Mouse (Mus musculus): Measurements from ENCODE around the gene Tmem175.
"Not testable (repeated sequence)": the region's sequence is repeated elsewhere in the genome, so short reads cannot be mapped to it uniquely, and the experiment has no call there.

Gene Tmem175

DNA sequence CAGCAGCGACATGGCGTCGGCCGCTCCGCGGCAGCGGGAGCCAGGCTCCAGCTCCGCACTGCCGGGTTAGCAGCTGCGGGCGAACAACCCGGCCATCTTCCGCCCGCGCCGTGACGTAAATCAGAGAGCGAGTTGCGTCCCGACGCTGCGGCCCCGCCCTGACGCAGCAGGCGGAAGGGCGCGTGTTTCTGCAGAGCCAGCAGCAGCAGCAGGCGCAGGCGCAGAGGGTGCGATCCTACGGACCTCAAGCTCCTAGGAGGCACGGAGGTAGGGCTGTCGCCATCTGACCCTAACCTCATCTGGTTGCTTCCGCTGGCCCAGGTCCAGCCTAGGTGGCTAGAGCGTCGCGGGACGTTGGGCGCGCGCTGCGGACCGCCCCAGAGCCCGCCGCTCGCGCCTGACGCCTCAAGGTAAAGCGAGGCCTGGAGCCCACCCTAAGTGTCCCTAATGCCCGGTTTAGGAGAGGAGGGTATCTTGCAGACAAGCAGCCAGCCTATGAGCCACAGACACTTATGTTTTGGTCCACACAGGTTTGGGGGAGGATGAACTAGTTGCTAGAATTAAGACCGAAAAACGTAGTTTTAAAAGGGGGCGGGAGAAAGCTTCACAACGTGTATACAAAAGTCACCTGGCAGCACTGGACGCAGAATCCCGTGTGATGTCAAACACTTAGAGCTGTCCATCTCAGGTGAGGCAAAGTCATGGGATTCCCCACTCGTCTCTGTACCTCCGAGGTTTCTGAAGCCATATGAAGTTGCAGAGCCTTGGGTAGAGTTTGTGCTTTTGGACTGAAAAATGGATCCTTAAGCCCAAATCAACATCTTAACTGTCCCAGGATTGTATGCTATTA is at the start of gene Tmem175, which contains the start of gene Gak:
Gene Tmem175 (plus strand): TSS at position 137 of the 850 bp plus-strand sequence.
Gene Gak (minus strand): TSS at position 122 of the 850 bp plus-strand sequence.
- in situ Hi-C loops (cut with MboI, MseI), result no loop called here

DNA sequence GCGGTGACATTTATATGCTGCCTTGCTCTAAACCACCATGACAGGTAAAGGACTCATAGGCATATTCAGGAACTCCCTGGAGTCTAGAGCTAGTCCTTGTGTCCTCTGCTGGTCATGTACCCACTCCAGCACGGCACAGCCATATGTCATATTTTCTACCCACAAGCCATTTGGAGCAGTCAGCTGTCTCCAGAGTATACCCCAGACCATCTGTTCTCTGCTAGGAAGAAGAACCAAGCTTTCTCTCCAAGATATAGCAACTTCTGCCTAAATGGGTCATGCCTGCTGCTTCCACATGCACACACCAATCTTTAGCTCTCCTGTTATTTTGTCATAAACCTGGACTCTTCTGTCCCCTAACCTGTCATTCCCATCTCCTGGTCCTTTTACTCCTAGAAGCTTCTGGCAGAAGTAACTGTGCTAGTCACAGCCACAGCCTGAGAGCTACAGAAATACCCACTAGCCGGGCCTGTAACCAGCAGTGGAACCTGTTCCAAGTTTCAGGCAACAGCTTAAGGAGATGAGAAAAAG is 48.1 kb upstream of the Tmem175 start:
- in situ Hi-C loops (cut with MboI, MseI), result loop anchor here (25.0 kb wide), 1 partner anchor 1731 kb away; no protein-coding TSS in a partner anchor

DNA sequence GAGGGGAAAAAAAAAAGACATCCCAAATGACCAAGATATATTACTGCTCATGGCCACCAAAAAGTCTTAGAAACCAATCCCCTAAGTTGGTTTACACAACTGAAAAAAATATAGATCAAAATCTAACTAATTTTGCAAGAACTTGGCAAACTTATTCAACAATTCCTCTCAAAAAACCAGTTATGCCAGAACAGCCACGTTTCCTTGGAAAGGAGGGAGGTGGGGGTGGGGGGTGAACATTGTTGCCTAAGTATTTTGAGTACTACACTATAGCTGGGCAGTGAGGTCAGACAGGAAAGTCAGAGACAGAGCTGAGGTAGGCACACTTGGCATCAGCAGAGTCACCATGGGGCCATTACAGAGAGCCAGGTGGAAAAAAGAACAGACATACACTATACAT is 29.6 kb upstream of the Tmem175 start:
- in situ Hi-C loops (cut with MboI, MseI), result loop anchor here (25.0 kb wide), 1 partner anchor 1712 kb away; no protein-coding TSS in a partner anchor

DNA sequence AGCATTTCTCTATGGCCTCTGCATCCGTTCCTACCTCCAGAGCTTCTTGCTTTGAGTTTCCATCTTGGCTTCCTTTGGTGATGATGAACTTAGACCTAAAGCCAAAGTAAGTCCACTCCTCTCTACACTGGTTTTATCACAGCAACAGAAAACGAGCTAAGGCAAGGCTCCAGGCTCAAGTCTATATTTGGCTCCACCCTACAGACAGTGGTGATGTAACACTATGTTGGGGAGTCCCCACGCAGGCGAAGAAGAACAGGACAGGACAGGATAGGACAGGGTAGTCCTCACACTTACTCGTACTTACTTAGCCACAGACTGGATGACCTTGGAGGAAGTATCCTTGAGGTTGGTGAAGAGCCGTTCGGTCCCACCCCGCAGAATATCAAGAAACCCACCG is 27.0 kb upstream of the Tmem175 start:
- in situ Hi-C loops (cut with MboI, MseI), result no loop called here

DNA sequence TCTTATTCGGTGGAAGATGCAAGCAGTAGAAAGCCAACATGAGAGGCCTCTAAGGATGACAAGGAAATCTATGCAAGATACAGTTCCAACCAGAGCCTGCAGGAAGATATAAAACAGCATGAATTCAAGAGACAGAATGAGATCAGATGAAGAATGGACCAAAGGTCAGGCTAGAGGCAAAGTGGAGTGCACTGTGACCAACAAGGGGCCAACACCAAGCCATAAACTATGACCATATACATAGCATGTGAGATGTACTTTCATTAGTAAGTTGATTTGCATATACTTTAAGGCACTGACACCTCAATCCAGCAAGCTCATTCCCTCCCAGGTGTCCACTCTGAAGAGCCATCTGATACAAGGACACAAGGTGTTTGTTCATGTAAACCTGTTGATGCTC is 19.1 kb upstream of the Tmem175 start:
- in situ Hi-C loops (cut with MboI, MseI), result no loop called here

DNA sequence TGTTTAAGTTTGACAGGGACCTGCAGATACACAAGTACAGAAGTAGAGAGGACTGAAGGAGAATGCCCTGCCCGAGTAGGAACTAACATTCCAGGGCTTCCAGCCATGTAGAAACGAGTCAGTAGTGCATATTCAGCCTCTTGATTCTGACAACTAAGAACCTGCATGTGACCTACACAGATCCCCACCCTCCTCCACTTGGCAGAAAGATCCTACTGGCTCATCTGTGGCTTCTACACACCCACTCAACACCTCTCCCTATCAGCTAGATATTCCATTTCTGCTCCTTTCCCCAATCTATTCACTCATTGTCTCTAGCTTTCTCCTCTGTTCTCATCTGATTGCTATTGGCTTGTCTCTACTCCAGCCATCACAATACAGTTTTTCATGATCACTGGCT is 7.7 kb upstream of the Tmem175 start:
- in situ Hi-C loops (cut with MboI, MseI), result no loop called here

DNA sequence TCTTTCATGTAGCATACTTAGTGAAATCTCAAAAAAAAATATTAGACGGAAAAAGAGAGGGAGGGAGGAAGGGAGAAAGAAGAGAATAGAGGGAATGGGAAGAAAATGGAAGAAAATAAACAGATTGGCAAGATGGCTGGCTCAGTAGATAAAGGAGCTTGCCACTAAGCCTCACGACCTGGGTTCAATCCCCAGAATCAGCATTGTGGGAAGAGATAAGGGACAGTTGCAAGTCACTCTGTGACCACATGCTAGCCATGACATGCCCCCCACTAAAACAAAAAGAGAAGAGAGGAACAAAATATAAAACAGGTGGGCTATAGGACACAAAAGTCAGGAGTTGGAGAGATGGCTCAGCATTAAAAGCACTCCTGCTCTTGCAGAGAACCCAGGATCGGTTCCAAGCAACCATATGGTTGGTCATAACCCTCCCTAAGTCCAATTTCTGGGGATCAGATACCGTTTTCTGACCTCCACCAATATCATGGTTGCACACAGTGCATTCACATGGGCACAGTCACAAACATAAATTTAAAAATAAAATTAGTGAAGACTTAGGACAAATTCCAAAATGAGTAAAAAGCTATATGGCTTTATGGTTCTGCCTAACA is 3.4 kb upstream of the Tmem175 start:
- in situ Hi-C loops (cut with MboI, MseI), result no loop called here

DNA sequence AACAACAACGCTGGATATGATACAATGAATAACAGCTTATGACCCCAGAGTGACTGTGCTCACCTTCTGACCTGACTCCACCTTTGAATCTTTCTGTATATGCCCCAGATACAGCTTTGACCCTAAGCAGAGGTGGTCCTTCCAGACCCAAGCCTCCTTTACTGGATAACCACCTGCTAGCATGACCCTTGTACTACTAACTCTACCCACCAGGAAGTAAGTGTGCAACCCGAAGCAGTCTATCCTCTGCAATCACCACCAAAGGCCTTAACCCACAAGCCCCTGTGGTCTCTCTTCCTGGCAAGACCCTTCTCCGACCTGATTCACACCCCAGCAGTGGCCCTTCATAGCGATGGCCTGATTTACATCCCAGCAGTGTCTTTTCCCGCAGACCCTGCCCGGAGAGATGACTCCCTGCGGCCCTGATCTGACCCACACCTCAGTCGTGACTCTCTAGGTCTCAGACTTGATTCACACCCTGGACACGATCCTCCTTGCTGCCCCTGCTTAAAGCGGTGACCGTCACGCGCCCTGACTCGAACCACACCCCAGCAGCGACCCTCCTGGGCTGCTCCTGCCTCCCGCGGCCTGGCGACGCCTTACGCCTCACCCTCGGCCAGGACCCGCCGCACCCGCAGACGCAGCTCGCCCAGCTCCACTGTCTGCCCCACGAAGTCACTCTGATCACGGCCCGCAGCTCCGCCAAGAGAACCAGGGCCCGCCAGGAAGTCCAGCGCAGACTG is 508 bp upstream of the Tmem175 start:
- in situ Hi-C loops (cut with MboI, MseI), result no loop called here

DNA sequence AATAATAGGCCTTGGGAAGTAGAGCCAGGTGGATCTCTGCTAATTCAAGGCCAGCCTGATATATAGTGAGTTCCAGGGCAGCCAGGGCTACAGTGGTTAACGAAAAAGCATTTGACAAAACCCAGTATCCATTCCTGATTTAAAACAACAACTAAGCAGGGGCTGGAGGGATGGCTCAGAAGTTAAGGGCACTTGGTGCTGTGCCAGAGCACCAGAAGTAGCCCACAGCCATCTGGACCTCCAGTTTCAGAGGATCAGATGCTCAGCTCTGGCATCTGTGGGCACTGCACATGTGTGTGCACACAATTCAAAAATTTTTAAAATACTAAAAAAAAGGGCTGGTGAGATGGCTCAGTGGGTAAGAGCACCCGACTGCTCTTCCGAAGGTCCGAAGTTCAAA is 4.1 kb downstream of the Tmem175 start:
- in situ Hi-C loops (cut with MboI, MseI), result no loop called here

DNA sequence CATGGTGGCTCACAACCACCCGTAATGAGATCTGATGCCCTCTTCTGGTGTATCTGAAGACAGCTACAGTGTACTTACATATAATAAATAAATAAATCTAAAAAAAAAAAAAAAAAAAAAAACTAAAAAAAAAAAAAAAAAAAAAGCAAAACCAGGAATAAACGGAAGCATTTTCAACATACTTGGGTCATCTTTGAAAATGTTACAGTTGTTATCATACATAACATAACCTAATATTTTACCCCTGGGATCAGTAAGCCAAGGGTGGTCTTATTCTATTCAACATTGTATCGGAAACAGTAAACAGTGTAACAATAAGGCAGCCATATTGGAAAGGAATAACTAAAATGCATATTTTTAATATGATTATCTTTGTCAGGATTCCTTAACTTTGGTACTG is 4.5 kb downstream of the Tmem175 start:
- in situ Hi-C loops (cut with MboI, MseI), result not testable (repeated sequence)

DNA sequence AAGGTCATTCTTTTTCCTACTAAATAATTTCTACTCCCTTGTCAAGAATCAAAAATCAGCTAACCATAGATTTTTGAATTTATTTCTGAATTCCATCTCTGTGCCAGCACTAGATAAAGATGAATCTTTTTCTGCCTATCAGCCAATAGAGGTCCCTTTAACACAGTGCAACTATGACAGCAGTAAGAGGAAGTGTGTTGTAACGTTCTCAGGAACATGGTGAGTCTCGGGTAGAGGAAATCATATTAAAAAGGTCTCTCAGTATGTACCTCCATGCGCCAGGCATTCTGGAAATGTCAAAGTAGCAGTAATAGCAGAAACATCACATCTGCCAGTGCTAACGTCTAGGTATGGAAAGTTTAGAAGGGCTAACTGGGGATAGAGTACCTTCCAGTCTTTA is 6.6 kb downstream of the Tmem175 start:
- in situ Hi-C loops (cut with MboI, MseI), result no loop called here

DNA sequence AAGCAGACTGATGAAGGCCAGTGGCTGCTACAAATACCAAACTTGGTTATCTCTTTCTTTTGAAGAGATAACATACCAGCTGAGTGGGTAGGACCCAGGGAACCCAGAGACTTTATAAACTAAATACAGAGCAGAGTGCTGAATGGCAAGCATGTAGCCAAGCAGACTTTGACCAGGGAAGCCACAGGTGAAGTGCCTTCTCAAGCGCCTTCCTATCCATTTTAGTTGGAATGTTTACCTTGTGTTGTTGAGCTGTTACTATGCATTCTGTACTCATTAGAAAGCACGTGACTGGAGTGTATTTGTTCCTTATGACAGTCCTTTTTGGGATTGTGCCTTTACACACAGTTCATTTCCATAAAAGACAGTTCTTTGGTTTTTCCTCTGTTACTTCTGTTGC is 14.1 kb downstream of the Tmem175 start:
- in situ Hi-C loops (cut with MboI, MseI), result no loop called here

DNA sequence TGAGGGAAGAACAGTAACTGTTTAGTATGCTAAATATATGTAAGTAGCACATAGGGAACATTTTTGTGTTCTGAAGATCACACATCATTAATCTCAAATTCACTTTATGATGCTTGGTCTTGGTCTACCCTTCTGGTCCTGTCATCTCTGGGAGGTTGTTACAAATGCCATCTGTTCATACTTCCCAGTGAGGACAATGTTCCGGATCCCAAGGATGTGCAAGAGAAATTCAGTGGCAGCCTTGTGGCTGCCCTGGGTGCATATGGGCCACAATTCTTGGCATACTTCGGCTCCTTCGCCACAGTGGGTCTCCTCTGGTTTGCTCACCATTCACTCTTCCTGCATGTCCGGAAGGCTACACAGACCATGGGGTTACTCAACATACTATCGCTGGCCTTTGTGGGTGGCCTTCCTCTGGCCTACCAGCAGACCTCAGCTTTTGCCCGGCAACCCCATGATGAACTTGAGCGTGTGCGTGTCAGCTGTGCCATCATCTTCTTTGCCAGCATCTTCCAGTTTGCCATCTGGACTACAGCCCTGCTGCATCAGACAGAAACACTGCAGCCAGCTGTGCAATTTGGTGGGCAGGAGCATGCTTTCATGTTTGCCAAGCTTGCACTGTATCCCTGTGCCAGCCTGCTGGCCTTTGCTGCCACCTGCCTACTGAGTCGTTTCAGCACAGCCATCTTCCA is 16.2 kb downstream of the Tmem175 start:
- in situ Hi-C loops (cut with MboI, MseI), result no loop called here

DNA sequence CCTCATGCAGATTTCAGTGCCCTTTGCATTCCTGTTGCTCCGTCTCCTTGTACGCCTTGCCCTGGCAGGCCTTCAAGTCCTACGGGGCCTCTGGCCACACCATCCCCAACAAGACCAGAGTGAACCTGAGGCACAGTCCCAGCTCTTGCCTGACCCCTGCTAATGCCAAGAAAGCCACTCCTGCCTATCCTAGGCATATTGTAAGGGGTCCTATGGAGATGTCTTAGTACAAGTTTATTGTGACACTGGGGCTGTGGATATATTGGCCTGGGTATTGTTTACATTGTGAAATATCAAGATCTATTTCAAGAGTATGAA is 16.7 kb downstream of the Tmem175 start:
- in situ Hi-C loops (cut with MboI, MseI), result no loop called here

DNA sequence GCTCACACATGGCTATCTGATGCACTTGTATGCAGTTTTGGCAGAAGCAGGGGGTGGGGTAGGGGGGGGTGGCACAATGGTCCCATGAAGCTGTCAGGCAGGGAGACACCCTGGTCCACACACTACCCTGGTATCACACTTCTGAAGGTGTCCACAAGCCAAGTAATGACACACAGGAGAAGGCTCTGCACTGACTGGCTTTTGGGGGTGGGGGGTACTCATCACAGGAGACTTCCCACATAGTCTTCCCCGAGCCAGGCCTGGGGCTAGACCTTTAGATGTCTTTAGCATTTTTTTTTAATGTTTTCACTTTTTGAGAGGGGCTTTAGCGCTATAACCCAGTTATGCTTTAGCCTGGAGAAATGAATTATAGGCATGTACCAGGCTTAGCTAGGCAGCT is 17.7 kb downstream of the Tmem175 start:
- in situ Hi-C loops (cut with MboI, MseI), result no loop called here

DNA sequence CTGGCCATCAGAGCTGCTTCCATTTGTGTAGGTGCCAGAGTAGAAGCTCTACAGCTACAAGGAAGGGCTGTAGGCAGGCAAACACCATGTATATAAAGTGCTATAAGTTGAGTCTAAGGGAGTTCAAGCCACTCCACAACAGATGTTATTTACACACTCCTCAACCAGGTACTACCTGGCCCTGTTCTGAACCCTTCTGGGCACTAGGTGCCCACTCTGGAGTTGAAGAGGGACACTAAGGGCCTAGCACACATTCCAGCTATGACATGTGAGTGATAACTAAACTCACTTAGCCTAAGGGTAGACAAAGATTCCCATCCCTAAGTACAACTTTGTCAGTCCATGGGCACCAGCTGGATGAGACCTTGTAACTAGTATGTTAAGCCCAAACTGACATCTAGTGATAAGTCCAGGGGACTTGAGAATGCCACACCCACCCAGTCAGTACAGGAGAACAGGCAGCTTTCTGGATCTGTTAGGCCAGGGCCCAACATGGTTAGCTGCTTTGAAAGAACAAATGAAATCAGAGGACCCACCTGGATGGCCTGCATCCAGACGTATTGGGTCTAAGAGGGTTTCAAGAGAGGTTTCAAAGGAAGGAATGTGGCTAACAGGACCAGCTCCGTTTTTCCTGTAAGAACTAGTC is 18.4 kb downstream of the Tmem175 start:
- in situ Hi-C loops (cut with MboI, MseI), result no loop called here

DNA sequence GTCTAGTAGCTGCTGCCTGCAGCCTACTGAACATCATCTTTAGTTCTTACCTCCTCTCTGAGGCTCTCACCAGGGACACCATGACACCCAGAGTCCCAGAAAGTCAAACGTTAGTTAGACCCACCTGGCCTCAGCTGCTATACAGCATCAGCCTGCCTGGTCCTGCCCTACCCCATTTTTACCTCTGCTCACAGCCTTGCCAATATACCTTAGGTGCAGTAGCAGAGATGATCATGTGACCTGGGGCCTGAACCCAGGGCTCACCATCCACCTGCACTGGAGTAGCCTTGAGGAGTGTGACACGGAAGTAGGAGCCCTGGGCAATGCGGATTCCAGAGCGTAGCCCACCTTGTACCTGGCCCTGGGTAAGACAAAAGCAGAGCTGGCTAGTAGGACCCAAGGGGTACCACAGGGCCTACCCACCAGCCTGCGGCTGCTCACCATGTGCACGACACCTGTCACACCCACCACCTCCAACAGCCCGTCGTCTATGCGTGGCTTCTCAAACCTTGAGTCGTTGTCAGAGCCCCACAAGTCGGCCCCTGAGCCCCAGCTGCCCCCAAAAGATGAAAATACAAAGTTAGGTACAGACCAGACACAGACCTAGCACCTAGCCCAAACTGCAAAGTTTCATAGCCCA is 19.5 kb downstream of the Tmem175 start:
- in situ Hi-C loops (cut with MboI, MseI), result no loop called here

DNA sequence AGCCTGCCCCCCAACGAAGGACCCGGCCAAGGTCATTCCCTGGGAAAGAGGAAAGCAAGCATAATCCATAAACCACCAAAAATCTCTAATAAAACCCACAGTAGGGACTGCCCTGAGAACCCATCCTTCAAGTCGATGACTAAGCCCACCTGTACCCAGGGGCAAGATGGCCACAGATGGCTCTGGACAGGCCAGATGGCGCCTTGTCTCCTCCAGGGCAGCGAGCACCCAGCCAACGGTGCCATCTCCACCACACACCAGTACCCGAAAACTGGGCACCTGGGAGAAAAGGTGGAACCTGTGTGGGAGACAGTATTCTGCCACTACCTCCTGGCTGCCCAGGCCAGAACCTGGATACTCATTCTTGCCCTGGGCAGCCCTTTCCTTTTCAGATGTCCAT is 20.8 kb downstream of the Tmem175 start:
- in situ Hi-C loops (cut with MboI, MseI), result loop anchor here (25.0 kb wide), 1 partner anchor 1388 kb away; no protein-coding TSS in a partner anchor

DNA sequence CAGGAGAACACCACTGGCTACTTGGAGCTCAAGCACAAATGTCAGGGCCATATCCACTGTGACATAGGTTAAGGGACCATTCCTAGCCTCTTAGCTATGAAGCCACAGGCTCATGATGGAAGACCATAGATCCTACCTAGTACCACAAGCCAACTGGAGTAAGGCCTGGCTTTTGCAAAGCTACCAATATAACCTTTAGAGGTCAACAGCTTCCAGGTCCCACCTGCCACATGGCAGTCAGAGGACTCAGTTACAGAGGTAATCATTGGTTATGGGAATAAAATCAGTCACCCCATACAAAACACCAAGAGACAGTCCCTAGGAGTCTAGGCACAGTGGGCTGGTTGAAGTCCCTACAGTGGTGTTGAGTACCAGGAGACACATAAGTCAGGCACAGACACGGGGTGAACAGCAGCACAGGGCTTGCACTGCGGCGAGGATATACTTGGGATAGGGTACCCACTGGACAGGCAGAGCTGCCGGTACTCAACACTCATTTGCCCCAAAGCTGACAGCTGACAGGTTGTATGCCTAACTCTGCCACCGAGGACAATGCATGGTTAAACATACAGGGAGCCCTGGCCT is 21.7 kb downstream of the Tmem175 start:
- in situ Hi-C loops (cut with MboI, MseI), result loop anchor here (25.0 kb wide), 1 partner anchor 1389 kb away; no protein-coding TSS in a partner anchor

DNA sequence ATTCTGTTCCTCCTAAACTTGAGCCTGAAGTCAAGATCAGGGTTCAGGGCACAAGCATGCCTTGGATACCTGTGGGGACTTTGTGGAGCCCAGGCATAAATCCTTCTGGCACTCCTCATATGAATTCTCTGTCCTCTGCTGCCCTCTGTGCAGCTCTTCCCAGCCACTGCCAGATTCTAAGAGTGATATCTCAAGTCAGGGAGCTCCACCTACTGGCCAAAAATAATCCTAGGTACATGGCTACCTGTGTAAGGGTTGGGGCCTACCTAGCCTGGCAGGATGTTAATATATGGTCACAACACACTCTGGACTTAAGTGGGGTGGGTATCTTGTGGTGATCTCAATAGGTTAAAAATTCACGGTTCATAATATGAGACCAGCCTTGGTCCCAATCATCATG is 22.3 kb downstream of the Tmem175 start:
- in situ Hi-C loops (cut with MboI, MseI), result loop anchor here (25.0 kb wide), 1 partner anchor 1390 kb away; no protein-coding TSS in a partner anchor

Measured in T-helper 2 cell (primary cell).